In genomic region chr6:142867471-142868055, GRCm38 (mm10) we compare ENCODE assay signal across 8 mouse cellular contexts.
DNase-seq lines count a peak whose midpoint lies in the region; ATAC-seq lines count a peak whose summit lies in the region.

No protein-coding gene starts in this region.

- no peak overlapping the region for H3K9ac ChIP-seq in hindbrain, embryonic 16.5 days (ENCODE audit: low read depth, low read length)
- no peak overlapping the region for H3K9ac ChIP-seq in stomach, embryonic 14.5 days (replicated peaks; ENCODE audit: low read depth, low read length)

- no peak overlapping the region for H3K4me3 ChIP-seq in hindbrain, embryonic 16.5 days (ENCODE audit: low read length)
- no peak overlapping the region for H3K4me3 ChIP-seq in stomach, embryonic 14.5 days (ENCODE audit: low read depth, low read length)

- H3K27me3 ChIP-seq in hindbrain, embryonic 16.5 days (replicated peaks; ENCODE audit: control insufficient read depth, insufficient read depth, low read length), result no peaks in the 10 kb centered on the region
- H3K27me3 ChIP-seq in stomach, embryonic 14.5 days (ENCODE audit: control insufficient read depth, insufficient read depth, low read length), result no peaks in the 10 kb centered on the region

- WGBS in hindbrain, embryonic 16.5 days, result 5% methylated on average over 9 of the region's 9 CpGs
- WGBS in stomach, embryonic 14.5 days, result 16% methylated on average over 9 of the region's 9 CpGs

- H3K36me3 ChIP-seq in hindbrain, embryonic 16.5 days (ENCODE audit: control insufficient read depth, insufficient read depth, low read length), result no peaks in the 10 kb centered on the region; the same call in 1 of the 2 replicates
- no peaks in the 10 kb centered on the region for H3K36me3 ChIP-seq in stomach, embryonic 14.5 days (ENCODE audit: control insufficient read depth, insufficient read depth, low read length)

- peak; percentile 94 for ATAC-seq in frontal cortex, adult (ENCODE audit: low TSS enrichment)
- ATAC-seq in CD4-positive, CD25-positive, alpha-beta regulatory T cell, adult 4 months, result peak; percentile 80
- ATAC-seq in common myeloid progenitor, adult 5-6 weeks (replicated peaks; ENCODE audit: low read depth, poor library complexity, severe bottlenecking), result peak; percentile 79
- peak; percentile 84 for ATAC-seq in hindbrain, embryonic 16.5 days
- peak; percentile 79 for ATAC-seq in megakaryocyte progenitor cell, adult 5-6 weeks (replicated peaks; ENCODE audit: poor library complexity)
- ATAC-seq in stomach, embryonic 14.5 days (ENCODE audit: insufficient number of reproducible peaks, insufficient read depth, low FRiP score, low read depth), result peak; percentile 18; the same call in 1 of the 2 replicates

- 0 out of 2 replicates have a peak overlapping the region, but pooled peaks have one; percentile 8 for H3K4me2 ChIP-seq in hindbrain, embryonic 16.5 days (ENCODE audit: low read length)
- no peak overlapping the region for H3K4me2 ChIP-seq in stomach, embryonic 14.5 days (replicated peaks; ENCODE audit: low read depth, low read length)

- H3K4me1 ChIP-seq in hindbrain, embryonic 16.5 days (ENCODE audit: control insufficient read depth, insufficient read depth, low read depth, low read length), result peaks cover 7% of the 10 kb centered on the region
- H3K4me1 ChIP-seq in stomach, embryonic 14.5 days (ENCODE audit: control insufficient read depth, insufficient read depth, low read length), result no peaks in the 10 kb centered on the region

- DNase-seq in frontal cortex, postnatal 10 days (ENCODE audit: low spot score in 2 of 2), result no peak
- no peak for DNase-seq in liver

- no peaks in the 10 kb centered on the region for H3K9me3 ChIP-seq in hindbrain, embryonic 16.5 days (ENCODE audit: control insufficient read depth, low read length)
- H3K9me3 ChIP-seq in stomach, embryonic 14.5 days (ENCODE audit: control insufficient read depth, low read depth, low read length), result no peaks in the 10 kb centered on the region

- peak overlapping the region; percentile 63 for H3K27ac ChIP-seq in hindbrain, embryonic 16.5 days (ENCODE audit: low read depth, low read length)
- 0 out of 2 replicates have a peak overlapping the region, but pooled peaks have one; percentile 45 for H3K27ac ChIP-seq in stomach, embryonic 14.5 days (ENCODE audit: low read length)

Comparison
In these comparisons a context has a peak if more than half of its experiments do, and no peak if none do; other contexts are left out.
1. ATAC-seq: peak in every context shown above with its lines; median percentile 94 in frontal cortex, adult; 84 in hindbrain, embryonic 16.5 days; 80 in CD4-positive, CD25-positive, alpha-beta regulatory T cell, adult 4 months; 79 in common myeloid progenitor, adult 5-6 weeks; 79 in megakaryocyte progenitor cell, adult 5-6 weeks; 18 in stomach, embryonic 14.5 days.